Mouse (Mus musculus): ENCODE measurements at regions not wholly inside any gene's neighbourhood (a gene's known extent, or its start where the extent isn't known, plus 50 kb on each side); places are given as distances from the start of the nearest gene placed in this dataset.

DNA sequence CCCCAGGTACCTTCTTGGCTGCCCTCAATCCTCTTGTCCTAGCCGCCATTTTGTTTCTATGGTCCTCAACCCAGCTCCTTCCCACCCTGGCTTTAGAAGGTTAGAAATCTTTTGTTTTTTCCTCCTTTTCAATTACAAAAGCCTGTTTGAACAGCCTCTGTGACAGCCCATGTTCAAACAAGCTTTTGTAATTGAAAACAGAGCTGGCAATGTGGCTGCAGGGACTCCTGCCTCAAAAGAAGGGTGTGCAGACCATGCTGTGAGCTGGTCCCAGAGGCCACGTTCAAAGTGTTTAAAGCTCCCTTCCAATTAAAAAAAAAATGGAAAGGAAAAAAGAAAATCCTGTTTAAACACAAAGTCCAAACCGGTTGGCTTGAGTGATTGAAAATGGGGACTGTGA is 68.0 kb upstream of the Rbfox1 start:
- no peaks in the 10 kb centered on the region for H3K36me3 ChIP-seq (ENCODE audit: control insufficient read depth in 1 of 2, insufficient read depth in 2 of 2, low read length in 2 of 2)
- H3K4me3 ChIP-seq (ENCODE audit: control insufficient read depth in 1 of 2, insufficient read depth in 1 of 2, low read depth in 2 of 2, low read length in 2 of 2) = no peak overlapping the region
- no peaks in the 10 kb centered on the region for H3K4me1 ChIP-seq (ENCODE audit: control insufficient read depth in 1 of 2, insufficient read depth in 2 of 2, low read length in 2 of 2)
- no peaks in the 10 kb centered on the region for H3K9me3 ChIP-seq (replicated peaks; ENCODE audit: insufficient read depth, low read length)
- no peak overlapping the region for H3K27ac ChIP-seq (ENCODE audit: control insufficient read depth, low read depth, low read length)
- TF ChIP-seq BHLHE40 (IDR thresholded peaks at IDR 0.05; ENCODE audit: borderline replicate concordance, low read depth, low read length) (no peak), MXI1 (IDR thresholded peaks at IDR 0.05; ENCODE audit: low read depth, low read length) (no peak), TBP (IDR thresholded peaks at IDR 0.05; ENCODE audit: low read depth, low read length) (no peak), MEF2A (IDR thresholded peaks at IDR 0.05; ENCODE audit: extremely low read depth, insufficient replicate concordance, low read depth, low read length, poor library complexity, severe bottlenecking) (no peak)
- DNase-seq (ENCODE audit: low read depth, low spot score) = no peak
- H3K27me3 ChIP-seq (ENCODE audit: control insufficient read depth in 1 of 2, insufficient read depth in 2 of 2, low read length in 2 of 2) = no peaks in the 10 kb centered on the region
- H3K79me2 ChIP-seq (ENCODE audit: control insufficient read depth, insufficient read depth, low read length, poor library complexity) = no peaks in the 10 kb centered on the region
- H3K9ac ChIP-seq (ENCODE audit: control insufficient read depth, low read depth, low read length, poor library complexity, severe bottlenecking) = no peak overlapping the region

DNA sequence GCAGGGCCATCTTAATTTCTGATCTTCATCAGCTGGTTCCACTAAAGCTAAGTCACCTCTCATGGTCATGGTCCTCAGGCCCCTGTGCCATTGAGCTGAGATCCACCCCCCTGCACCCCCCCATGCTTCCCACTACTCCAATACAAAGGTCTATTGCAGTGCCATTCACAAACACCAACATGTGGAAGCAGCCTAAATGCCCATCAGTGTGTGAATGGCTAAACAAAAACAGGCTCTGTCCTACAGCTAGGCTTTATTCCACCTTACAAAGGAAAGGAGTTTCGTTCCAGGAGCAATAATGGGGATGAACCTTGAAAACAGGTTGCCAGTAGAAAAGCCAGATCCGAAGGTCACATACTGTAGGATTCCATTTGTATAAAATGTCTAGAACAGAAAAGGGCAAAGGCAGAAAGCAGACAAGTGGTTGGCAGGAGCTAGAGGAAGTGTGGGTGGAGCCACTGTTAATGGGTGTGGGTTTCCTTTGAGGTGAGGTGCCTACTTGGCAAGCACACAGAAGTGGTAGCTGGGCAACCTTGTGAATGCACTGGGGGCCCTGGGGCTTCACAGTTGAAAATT is 72.8 kb upstream of the Rbfox1 start:
- Histone ChIP-seq H3K9ac (ENCODE audit: control insufficient read depth, low read depth, low read length, poor library complexity, severe bottlenecking) (no peak overlapping the region), H3K4me1 (ENCODE audit: control insufficient read depth in 1 of 2, insufficient read depth in 2 of 2, low read length in 2 of 2) (no peaks in the 10 kb centered on the region), H3K27me3 (ENCODE audit: control insufficient read depth in 1 of 2, insufficient read depth in 2 of 2, low read length in 2 of 2) (no peaks in the 10 kb centered on the region), H3K36me3 (ENCODE audit: control insufficient read depth in 1 of 2, insufficient read depth in 2 of 2, low read length in 2 of 2) (no peaks in the 10 kb centered on the region), H3K27ac (ENCODE audit: control insufficient read depth, low read depth, low read length) (no peak overlapping the region), H3K79me2 (ENCODE audit: control insufficient read depth, insufficient read depth, low read length, poor library complexity) (no peaks in the 10 kb centered on the region), H3K9me3 (replicated peaks; ENCODE audit: insufficient read depth, low read length) (no peaks in the 10 kb centered on the region), H3K4me3 (ENCODE audit: control insufficient read depth in 1 of 2, insufficient read depth in 1 of 2, low read depth in 2 of 2, low read length in 2 of 2) (no peak overlapping the region)
- TF ChIP-seq SIN3A (IDR thresholded peaks at IDR 0.05; ENCODE audit: low read length) = no peak
- no peak for TF ChIP-seq TBP (IDR thresholded peaks at IDR 0.05; ENCODE audit: low read depth, low read length)
- TF ChIP-seq ZMIZ1 (IDR thresholded peaks at IDR 0.05; ENCODE audit: low read depth, low read length) = no peak
- no peak for TF ChIP-seq NRF1 (IDR thresholded peaks at IDR 0.05; ENCODE audit: insufficient read depth, low read depth, low read length, poor library complexity, severe bottlenecking)
- TF ChIP-seq MYC (IDR thresholded peaks at IDR 0.05; ENCODE audit: low read depth, low read length) = no peak
- TF ChIP-seq JUND (IDR thresholded peaks at IDR 0.05; ENCODE audit: low read depth, low read length) = no peak
- no peak for TF ChIP-seq UBTF (IDR thresholded peaks at IDR 0.05; ENCODE audit: borderline replicate concordance, insufficient read depth, low read depth, low read length)
- no peak for TF ChIP-seq ZC3H11A (IDR thresholded peaks at IDR 0.05; ENCODE audit: low read depth, low read length)
- TF ChIP-seq MAX (IDR thresholded peaks at IDR 0.05; ENCODE audit: low read length) = no peak
- no peak for TF ChIP-seq KAT2A (conservative IDR thresholded peaks at IDR 0.05; ENCODE audit: low read depth, low read length)
- TF ChIP-seq SMC3 (IDR thresholded peaks at IDR 0.05; ENCODE audit: low read depth, low read length) = no peak
- no peak for TF ChIP-seq GATA1 (IDR thresholded peaks at IDR 0.05; ENCODE audit: low read depth, low read length)
- TF ChIP-seq USF2 (IDR thresholded peaks at IDR 0.05; ENCODE audit: borderline replicate concordance in 1 of 2, insufficient read depth in 1 of 2, low read depth in 1 of 2, low read length in 2 of 2) = no peak
- no peak for TF ChIP-seq RAD21 (IDR thresholded peaks at IDR 0.05; ENCODE audit: low read depth, low read length)
- TF ChIP-seq MAZ (IDR thresholded peaks at IDR 0.05; ENCODE audit: low read depth, low read length) = no peak
- DNase-seq (ENCODE audit: low read depth, low spot score) = no peak
